Mouse (Mus musculus): Measurements from ENCODE around the gene Akr1b3. TPM values are rescaled to one million over a fixed set of nuclear protein-coding genes. Genes with fewer than 3 reads are reported as not detected.
A peak's percentile ranks its signal among the peaks of the same experiment; 100 is the strongest.

Akr1b3 gene
- polyA plus RNA-seq, 1 experiment: 281 TPM

DNA sequence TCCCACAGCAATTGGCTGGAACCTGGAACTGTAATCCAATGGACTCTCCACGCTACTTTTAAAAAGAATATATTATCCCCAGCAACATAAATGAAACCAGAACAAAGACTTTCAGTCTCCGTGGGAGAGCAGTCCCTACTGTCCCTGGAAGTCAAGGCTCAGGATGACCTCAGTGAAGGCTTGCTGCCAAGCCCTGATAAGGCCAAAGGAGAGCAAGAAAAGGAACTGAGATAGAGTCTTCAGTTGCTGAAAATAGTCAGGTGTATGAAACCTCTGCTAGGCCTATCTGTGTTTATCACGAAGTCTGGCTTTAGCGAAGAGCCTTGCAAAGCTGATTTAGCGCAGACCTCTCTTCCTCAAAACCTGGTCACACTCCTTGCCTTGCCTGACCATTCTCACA lies 14.1 kb upstream of the Akr1b3 start:
- Histone ChIP-seq H3K27me3 (ENCODE audit: control insufficient read depth, insufficient read depth, low read length) (no peaks in the 10 kb centered on the region), H3K27ac (ENCODE audit: control insufficient read depth, insufficient read depth, low read length) (no peak overlapping the region), H3K4me1 (replicated peaks; ENCODE audit: control insufficient read depth, insufficient read depth, low read length) (no peaks in the 10 kb centered on the region), H3K36me3 (ENCODE audit: control insufficient read depth, insufficient read depth, low read length) (no peaks in the 10 kb centered on the region), H3K4me3 (ENCODE audit: control insufficient read depth, insufficient read depth, low read length) (no peak overlapping the region)
- WGBS: 96% methylated on average over 5 of the region's 5 CpGs
- no peak for DNase-seq
- TF ChIP-seq POLR2A (IDR thresholded peaks at IDR 0.05; ENCODE audit: control insufficient read depth, extremely low read depth, insufficient read depth, low read length, poor library complexity) (no peak), CTCF (IDR thresholded peaks at IDR 0.05; ENCODE audit: borderline replicate concordance, control insufficient read depth, extremely low read depth, insufficient read depth, low read length, poor library complexity) (no peak)

- TF ChIP-seq CTCF (IDR thresholded peaks at IDR 0.05; ENCODE audit: borderline replicate concordance, control insufficient read depth, extremely low read depth, insufficient read depth, low read length, poor library complexity) (no peak), POLR2A (IDR thresholded peaks at IDR 0.05; ENCODE audit: control insufficient read depth, extremely low read depth, insufficient read depth, low read length, poor library complexity) (no peak)
- peaks cover 5% of the 10 kb centered on the region for H3K4me1 ChIP-seq (replicated peaks; ENCODE audit: control insufficient read depth, insufficient read depth, low read length)
- H3K27me3 ChIP-seq (ENCODE audit: control insufficient read depth, insufficient read depth, low read length): no peaks in the 10 kb centered on the region
- H3K4me3 ChIP-seq (ENCODE audit: control insufficient read depth, insufficient read depth, low read length): no peak overlapping the region
- no peak for DNase-seq
- 96% methylated on average over 7 of the region's 7 CpGs for WGBS
- no peak overlapping the region for H3K27ac ChIP-seq (ENCODE audit: control insufficient read depth, insufficient read depth, low read length)
- H3K36me3 ChIP-seq (ENCODE audit: control insufficient read depth, insufficient read depth, low read length): no peaks in the 10 kb centered on the region
These were observed 4.8 kb upstream of the Akr1b3 start for GRCm38 (mm10) chr6:34322121-34322520.

- DNase-seq: peak; percentile 32
- WGBS: 24% methylated on average over 6 of the region's 6 CpGs
- no peak overlapping the region for H3K4me3 ChIP-seq (ENCODE audit: control insufficient read depth, insufficient read depth, low read length)
- no peak overlapping the region for H3K27ac ChIP-seq (ENCODE audit: control insufficient read depth, insufficient read depth, low read length)
- H3K36me3 ChIP-seq (ENCODE audit: control insufficient read depth, insufficient read depth, low read length): no peaks in the 10 kb centered on the region
- no peaks in the 10 kb centered on the region for H3K27me3 ChIP-seq (ENCODE audit: control insufficient read depth, insufficient read depth, low read length)
- TF ChIP-seq POLR2A (IDR thresholded peaks at IDR 0.05; ENCODE audit: control insufficient read depth, extremely low read depth, insufficient read depth, low read length, poor library complexity): no peak
- peaks cover 3% of the 10 kb centered on the region for H3K4me1 ChIP-seq (replicated peaks; ENCODE audit: control insufficient read depth, insufficient read depth, low read length)
These were observed 1.4 kb upstream of the Akr1b3 start for GRCm38 (mm10) chr6:34318636-34319035.

DNA sequence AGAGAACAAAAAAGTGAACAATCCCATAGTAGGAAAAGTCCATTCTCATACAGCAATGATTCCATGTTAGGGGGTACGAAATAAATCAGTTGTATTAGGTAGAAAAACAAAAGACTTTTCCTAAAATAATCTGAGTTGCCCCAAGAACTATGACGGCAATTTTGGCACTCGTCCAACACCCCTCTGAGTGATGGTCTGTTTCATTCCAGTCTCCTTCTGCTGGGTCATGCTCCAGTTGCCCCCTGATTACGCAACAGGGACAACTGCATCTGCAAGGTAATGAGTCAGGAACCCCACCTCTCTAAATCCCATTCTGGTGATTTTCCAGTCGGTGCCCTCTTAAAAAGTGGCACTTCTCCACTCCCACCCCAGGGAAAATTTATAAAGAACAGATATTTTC lies 894 bp upstream of the Akr1b3 start:
- 44% methylated on average over 5 of the region's 5 CpGs for WGBS
- H3K27me3 ChIP-seq (ENCODE audit: control insufficient read depth, insufficient read depth, low read length): no peaks in the 10 kb centered on the region
- DNase-seq: peak; percentile 8
- TF ChIP-seq POLR2A (IDR thresholded peaks at IDR 0.05; ENCODE audit: control insufficient read depth, extremely low read depth, insufficient read depth, low read length, poor library complexity) (no peak), CTCF (IDR thresholded peaks at IDR 0.05; ENCODE audit: borderline replicate concordance, control insufficient read depth, extremely low read depth, insufficient read depth, low read length, poor library complexity) (no peak)
- peaks cover 3% of the 10 kb centered on the region for H3K4me1 ChIP-seq (replicated peaks; ENCODE audit: control insufficient read depth, insufficient read depth, low read length)
- no peak overlapping the region for H3K4me3 ChIP-seq (ENCODE audit: control insufficient read depth, insufficient read depth, low read length)
- no peak overlapping the region for H3K27ac ChIP-seq (ENCODE audit: control insufficient read depth, insufficient read depth, low read length)
- H3K36me3 ChIP-seq (ENCODE audit: control insufficient read depth, insufficient read depth, low read length): no peaks in the 10 kb centered on the region

- no peak for TF ChIP-seq CTCF (IDR thresholded peaks at IDR 0.05; ENCODE audit: borderline replicate concordance, control insufficient read depth, extremely low read depth, insufficient read depth, low read length, poor library complexity)
- no peak for TF ChIP-seq POLR2A (IDR thresholded peaks at IDR 0.05; ENCODE audit: control insufficient read depth, extremely low read depth, insufficient read depth, low read length, poor library complexity)
- WGBS: 97% methylated on average over 2 of the region's 2 CpGs
- Histone ChIP-seq H3K4me3 (ENCODE audit: control insufficient read depth, insufficient read depth, low read length) (no peak overlapping the region), H3K27ac (ENCODE audit: control insufficient read depth, insufficient read depth, low read length) (no peak overlapping the region), H3K36me3 (ENCODE audit: control insufficient read depth, insufficient read depth, low read length) (peaks cover 33% of the 10 kb centered on the region), H3K27me3 (ENCODE audit: control insufficient read depth, insufficient read depth, low read length) (no peaks in the 10 kb centered on the region), H3K4me1 (replicated peaks; ENCODE audit: control insufficient read depth, insufficient read depth, low read length) (peaks cover 3% of the 10 kb centered on the region)
- no peak for DNase-seq
These were observed 3.4 kb downstream of the Akr1b3 start for GRCm38 (mm10) chr6:34313921-34314320.

- Histone ChIP-seq H3K4me3 (ENCODE audit: control insufficient read depth, insufficient read depth, low read length) (no peak overlapping the region), H3K27ac (ENCODE audit: control insufficient read depth, insufficient read depth, low read length) (no peak overlapping the region), H3K4me1 (replicated peaks; ENCODE audit: control insufficient read depth, insufficient read depth, low read length) (peaks cover 3% of the 10 kb centered on the region), H3K27me3 (ENCODE audit: control insufficient read depth, insufficient read depth, low read length) (no peaks in the 10 kb centered on the region), H3K36me3 (ENCODE audit: control insufficient read depth, insufficient read depth, low read length) (peaks cover 35% of the 10 kb centered on the region)
- 96% methylated on average over 9 of the region's 9 CpGs for WGBS
- TF ChIP-seq CTCF (IDR thresholded peaks at IDR 0.05; ENCODE audit: borderline replicate concordance, control insufficient read depth, extremely low read depth, insufficient read depth, low read length, poor library complexity): no peak
- no peak for TF ChIP-seq POLR2A (IDR thresholded peaks at IDR 0.05; ENCODE audit: control insufficient read depth, extremely low read depth, insufficient read depth, low read length, poor library complexity)
- no peak for DNase-seq
These were observed 3.9 kb downstream of the Akr1b3 start for GRCm38 (mm10) chr6:34313386-34313785.

DNA sequence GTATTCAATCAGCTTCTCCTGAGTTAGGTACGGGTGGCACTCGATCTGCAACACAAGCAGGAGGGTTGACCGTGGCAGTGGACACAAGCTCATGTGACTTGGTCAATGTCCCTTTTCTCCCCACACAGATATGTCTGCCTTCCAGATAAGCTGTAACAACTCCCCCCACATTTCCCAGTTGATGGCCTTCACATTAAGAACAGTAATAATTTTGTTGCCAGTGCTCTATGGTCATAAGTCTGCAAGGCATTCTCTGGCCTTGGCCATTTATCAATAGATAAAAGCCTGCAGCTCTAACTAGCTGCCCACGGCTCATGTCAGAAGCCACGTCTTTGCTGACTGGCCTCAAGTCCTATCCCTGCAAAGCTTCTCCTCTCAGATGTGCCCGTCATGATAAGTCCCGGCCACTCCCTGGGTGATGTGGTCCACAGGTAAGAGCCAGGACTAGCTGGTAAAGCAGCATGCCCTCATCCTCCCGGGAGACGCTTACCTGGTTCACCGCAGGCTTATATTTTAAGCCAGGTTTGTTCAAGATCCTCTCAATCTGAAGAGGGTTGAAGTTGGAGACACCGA lies 7.2 kb downstream of the Akr1b3 start:
- WGBS: 98% methylated on average over 11 of the region's 11 CpGs
- H3K4me3 ChIP-seq (ENCODE audit: control insufficient read depth, insufficient read depth, low read length): no peak overlapping the region
- H3K4me1 ChIP-seq (replicated peaks; ENCODE audit: control insufficient read depth, insufficient read depth, low read length): no peaks in the 10 kb centered on the region
- peaks cover 46% of the 10 kb centered on the region for H3K36me3 ChIP-seq (ENCODE audit: control insufficient read depth, insufficient read depth, low read length)
- TF ChIP-seq CTCF (IDR thresholded peaks at IDR 0.05; ENCODE audit: borderline replicate concordance, control insufficient read depth, extremely low read depth, insufficient read depth, low read length, poor library complexity) (no peak), POLR2A (IDR thresholded peaks at IDR 0.05; ENCODE audit: control insufficient read depth, extremely low read depth, insufficient read depth, low read length, poor library complexity) (no peak)
- DNase-seq: no peak
- H3K27ac ChIP-seq (ENCODE audit: control insufficient read depth, insufficient read depth, low read length): no peak overlapping the region
- no peaks in the 10 kb centered on the region for H3K27me3 ChIP-seq (ENCODE audit: control insufficient read depth, insufficient read depth, low read length)

Data from thymus, adult 2 months (tissue).